Mouse (Mus musculus) lung, postnatal 14 days (tissue): ENCODE measurements around the gene Ehmt1.

Source experiments
- DNase-seq: peaks from one replicate; pipeline ENCODE4 v3.0.0; 2021

The Ehmt1 gene

GRCm38 (mm10) chr2:24796833-24797457, 122.5 kb downstream of the Ehmt1 start:
- DNase-seq = no peak

GRCm38 (mm10) chr2:24787250-24787649, 132.2 kb downstream of the Ehmt1 start:
- DNase-seq = no peak

GRCm38 (mm10) chr2:24781253-24781652, 138.2 kb downstream of the Ehmt1 start:
- DNase-seq = no peak

GRCm38 (mm10) chr2:24776831-24777230, 142.6 kb downstream of the Ehmt1 start:
- DNase-seq = no peak

GRCm38 (mm10) chr2:24775951-24776587, 143.3 kb downstream of the Ehmt1 start:
- no peak for DNase-seq

GRCm38 (mm10) chr2:24774832-24775231, 144.6 kb downstream of the Ehmt1 start:
- DNase-seq = no peak

- no peak for DNase-seq
Observed at GRCm38 (mm10) chr2:24770861-24771260, 148.6 kb downstream of the Ehmt1 start.

- DNase-seq = peak; percentile 10
Observed at GRCm38 (mm10) chr2:24763115-24763557, 156.3 kb downstream of the Ehmt1 start, which contains the start of gene Cacna1b. Gene Cacna1b (minus strand): TSS chr2:24763152.

- no peak for DNase-seq
Observed at GRCm38 (mm10) chr2:24762446-24762960, 156.9 kb downstream of the Ehmt1 start.

- peak; percentile 59 for DNase-seq
Observed at GRCm38 (mm10) chr2:24761923-24762445, 157.4 kb downstream of the Ehmt1 start.

- DNase-seq = peak; percentile 66
Observed at GRCm38 (mm10) chr2:24755276-24755675, 164.1 kb downstream of the Ehmt1 start.

- DNase-seq = no peak
Observed at GRCm38 (mm10) chr2:24752599-24752998, 166.8 kb downstream of the Ehmt1 start.

- no peak for DNase-seq
Observed at GRCm38 (mm10) chr2:24750051-24750450, 169.4 kb downstream of the Ehmt1 start.

- no peak for DNase-seq
Observed at GRCm38 (mm10) chr2:24747878-24748277, 171.5 kb downstream of the Ehmt1 start.
